Mouse (Mus musculus): ENCODE data around the gene Nos2.

Gene Nos2

GRCm38 (mm10) chr11:78920411-78920939, at the start of gene Nos2:
Gene Nos2, plus strand, starts transcription at chr11:78920787.
- DNase-seq (ENCODE audit: low read depth) = no peak

- DNase-seq (ENCODE audit: low read depth) = no peak
Observed at GRCm38 (mm10) chr11:78870891-78871290, 49.7 kb upstream of the Nos2 start.

- peak; percentile 71 for DNase-seq (ENCODE audit: low read depth)
Observed at GRCm38 (mm10) chr11:78872782-78873181, 47.8 kb upstream of the Nos2 start.

- DNase-seq (ENCODE audit: low read depth) = no peak
Observed at GRCm38 (mm10) chr11:78879727-78880126, 40.9 kb upstream of the Nos2 start.

- no peak for DNase-seq (ENCODE audit: low read depth)
Observed at GRCm38 (mm10) chr11:78886693-78887092, 33.9 kb upstream of the Nos2 start.

- DNase-seq (ENCODE audit: low read depth) = peak; percentile 97
Observed at GRCm38 (mm10) chr11:78887102-78887971, 33.2 kb upstream of the Nos2 start.

- DNase-seq (ENCODE audit: low read depth) = peak; percentile 64
Observed at GRCm38 (mm10) chr11:78889156-78889555, 31.4 kb upstream of the Nos2 start.

GRCm38 (mm10) chr11:78896357-78897123, 24.0 kb upstream of the Nos2 start:
- peak; percentile 25 for DNase-seq (ENCODE audit: low read depth)

GRCm38 (mm10) chr11:78915473-78915872, 5.1 kb upstream of the Nos2 start:
- no peak for DNase-seq (ENCODE audit: low read depth)

GRCm38 (mm10) chr11:78916410-78916809, 4.2 kb upstream of the Nos2 start:
- DNase-seq (ENCODE audit: low read depth) = peak; percentile 35

- no peak for DNase-seq (ENCODE audit: low read depth)
Observed at GRCm38 (mm10) chr11:78919745-78920144, 842 bp upstream of the Nos2 start.

- DNase-seq (ENCODE audit: low read depth) = peak; percentile 77
Observed at GRCm38 (mm10) chr11:78922678-78923407, 2.3 kb downstream of the Nos2 start.

GRCm38 (mm10) chr11:78924111-78924510, 3.5 kb downstream of the Nos2 start:
- no peak for DNase-seq (ENCODE audit: low read depth)

GRCm38 (mm10) chr11:78924916-78925315, 4.3 kb downstream of the Nos2 start:
- no peak for DNase-seq (ENCODE audit: low read depth)

- DNase-seq (ENCODE audit: low read depth) = peak; percentile 36
Observed at GRCm38 (mm10) chr11:78929345-78929744, 8.8 kb downstream of the Nos2 start.

GRCm38 (mm10) chr11:78934307-78934706, 13.7 kb downstream of the Nos2 start:
- DNase-seq (ENCODE audit: low read depth) = no peak

- DNase-seq (ENCODE audit: low read depth) = no peak
Observed at GRCm38 (mm10) chr11:78934727-78935126, 14.1 kb downstream of the Nos2 start.

- DNase-seq (ENCODE audit: low read depth) = no peak
Observed at GRCm38 (mm10) chr11:78935178-78935577, 14.6 kb downstream of the Nos2 start.

GRCm38 (mm10) chr11:78943083-78943482, 22.5 kb downstream of the Nos2 start:
- no peak for DNase-seq (ENCODE audit: low read depth)

GRCm38 (mm10) chr11:78950365-78950764, 29.8 kb downstream of the Nos2 start:
- peak; percentile 97 for DNase-seq (ENCODE audit: low read depth)

GRCm38 (mm10) chr11:78952467-78952866, 31.9 kb downstream of the Nos2 start:
- peak; percentile 86 for DNase-seq (ENCODE audit: low read depth)

GRCm38 (mm10) chr11:78956260-78956659, 35.7 kb downstream of the Nos2 start:
- DNase-seq (ENCODE audit: low read depth) = peak; percentile 86

All from NIH3T3 (cell line).